Comparison of ENCODE assay signal across 8 mouse cellular contexts in the genomic region with DNA sequence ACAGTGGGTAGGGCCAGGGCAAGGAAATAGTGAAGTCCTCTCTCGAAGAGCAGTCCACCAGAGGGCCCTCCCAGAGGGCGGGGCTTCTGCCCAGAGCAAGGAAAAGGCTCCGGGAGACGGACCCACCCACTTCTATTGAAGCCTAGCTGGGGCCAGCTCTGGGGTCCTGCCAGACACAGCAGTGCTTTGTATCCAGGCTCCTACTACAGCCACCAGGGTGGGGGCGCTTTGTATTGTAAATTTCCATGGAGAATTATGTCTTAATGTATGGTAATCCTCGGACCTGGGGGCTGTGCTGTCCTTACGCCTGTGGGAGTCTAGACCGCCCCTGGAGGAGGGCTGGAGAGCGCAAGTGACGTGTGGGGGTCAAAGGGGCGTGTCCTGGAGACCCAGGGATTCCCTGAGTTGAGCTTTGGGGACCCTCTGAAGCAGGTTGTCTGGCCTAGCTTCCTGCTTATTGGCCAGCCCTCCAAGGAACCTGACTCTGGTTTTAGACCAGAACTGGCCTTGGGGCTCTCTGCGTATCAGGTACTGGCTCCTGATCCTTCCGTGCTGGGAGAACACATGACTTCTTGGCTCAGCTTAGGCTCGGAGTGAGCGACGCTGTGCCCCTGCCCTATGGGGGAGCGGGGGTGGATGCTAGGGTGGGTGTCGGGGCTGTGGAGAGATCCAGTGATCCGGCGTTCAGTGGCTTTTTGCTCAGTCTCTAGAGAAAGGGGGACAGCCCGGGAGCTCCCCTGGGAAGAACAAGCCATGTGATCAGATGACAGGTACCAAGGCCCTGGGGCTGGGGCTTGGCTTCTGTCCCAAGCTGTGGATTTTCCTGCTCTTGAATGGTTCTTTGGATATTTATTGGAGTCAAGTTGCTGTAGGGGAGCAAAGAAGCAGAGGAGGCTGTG.
A peak's percentile ranks its signal among the peaks of the same experiment; 100 is the strongest.
DNase-seq lines count a peak whose midpoint lies in the region; ATAC-seq and TF ChIP-seq lines count a peak whose summit lies in the region.

No protein-coding gene starts in this region.

- no peaks in the 10 kb centered on the region for H3K36me3 ChIP-seq in intestine, postnatal 0 days (ENCODE audit: control insufficient read depth, insufficient read depth)

- no peaks in the 10 kb centered on the region for H3K27me3 ChIP-seq in intestine, postnatal 0 days (replicated peaks; ENCODE audit: control insufficient read depth, insufficient read depth, low read length)

- H3K4me3 ChIP-seq in intestine, postnatal 0 days (ENCODE audit: low read depth, low read length) = peak overlapping the region; percentile 11; the same call in 1 of the 2 replicates

- DNase-seq in cerebellum, postnatal 25 days = peak; percentile 62
- no peak for DNase-seq in T-cell, adult 2 months (ENCODE audit: low spot score)
- DNase-seq in frontal cortex, postnatal 36 days (ENCODE audit: low spot score in 2 of 2) = no peak
- DNase-seq in ovary, postnatal 10 days (ENCODE audit: low spot score) = no peak

- peak overlapping the region; percentile 17; the same call in 1 of the 2 replicates for H3K9ac ChIP-seq in intestine, postnatal 0 days (ENCODE audit: low read depth, low read length)

- no peaks in the 10 kb centered on the region for H3K9me3 ChIP-seq in intestine, postnatal 0 days (ENCODE audit: control insufficient read depth)

- peak overlapping the region; percentile 60 for H3K4me2 ChIP-seq in intestine, postnatal 0 days (replicated peaks; ENCODE audit: low read depth)

- WGBS in intestine, postnatal 0 days = 16% methylated on average over 21 of the region's 21 CpGs

- H3K27ac ChIP-seq in intestine, postnatal 0 days (ENCODE audit: low read depth, low read length) = no peak overlapping the region; the same call in 1 of the 2 replicates

- ATAC-seq in cerebellum, adult (ENCODE audit: insufficient number of reproducible peaks, low FRiP score, low TSS enrichment) = no peak
- peak; percentile 64 for ATAC-seq in erythroid progenitor cell, adult 5-6 weeks (replicated peaks; ENCODE audit: low FRiP score, poor library complexity, severe bottlenecking)
- peak; percentile 54 for ATAC-seq in intestine, postnatal 0 days
- 0 out of 2 replicates have a peak, but pooled peaks have one; percentile 12 for ATAC-seq in megakaryocyte-erythroid progenitor cell, adult 5-6 weeks (replicated peaks; ENCODE audit: low FRiP score, low TSS enrichment, poor library complexity, severe bottlenecking)

- H3K4me1 ChIP-seq in intestine, postnatal 0 days (replicated peaks; ENCODE audit: control insufficient read depth, insufficient read depth, low read length) = peaks cover 35% of the 10 kb centered on the region

- peak; percentile 48 for TF ChIP-seq CTCF in intestine, postnatal 0 days (IDR thresholded peaks at IDR 0.05; ENCODE audit: low read depth)

Comparison
In these comparisons a context has a peak if more than half of its experiments do, and no peak if none do; other contexts are left out.
1. DNase-seq: peak in cerebellum, postnatal 25 days (2 of 2); none in T-cell, adult 2 months (single experiment), frontal cortex, postnatal 36 days (0 of 2) and ovary, postnatal 10 days (single experiment).